Mouse (Mus musculus) cortical plate, adult 2 months (tissue): Measurements from ENCODE around the gene Ptpdc1. TPM values are rescaled to one million over a fixed set of nuclear protein-coding genes. Genes with fewer than 3 reads are reported as not detected.

Experiments used
- H3K27ac ChIP-seq: fragments of 200-500 bp; 2 replicates; pipeline ENCODE4 v1.5.1; 2012; ENCODE audit warnings: low read length, control low read depth, inconsistent platforms; ENCODE audit not compliant: insufficient read depth
- H3K4me1 ChIP-seq: fragments of 200-500 bp; 2 replicates; pipeline ENCODE4 v1.6.1; 2011; ENCODE audit warnings: low read length; ENCODE audit not compliant: control insufficient read depth, insufficient read depth
- H3K4me3 ChIP-seq: fragments of 200-500 bp; 2 replicates; pipeline ENCODE4 v1.5.1; 2011; ENCODE audit warnings: mild to moderate bottlenecking, low read length, control low read depth; ENCODE audit not compliant: insufficient read depth
- CTCF ChIP-seq: fragments of 200-500 bp; IDR thresholded peaks from 2 replicates; pipeline ENCODE4 v1.5.1; 2011; ENCODE audit warnings: mild to moderate bottlenecking, control low read depth, low read length; ENCODE audit not compliant: insufficient read depth; ENCODE audit errors: extremely low read depth
- POLR2A ChIP-seq: fragments of 200-500 bp; IDR thresholded peaks from 2 replicates; pipeline ENCODE4 v1.6.1; 2011; ENCODE audit warnings: mild to moderate bottlenecking, low read length, control low read depth; ENCODE audit not compliant: insufficient read depth; ENCODE audit errors: extremely low read depth
- polyA plus RNA-seq: library from polyadenylated mRNA; depleted of rRNA; stranded (reverse); fragments of >200 nt; gene quantifications from 2 replicates; pipeline ENCODE4 v1.2.3, GENCODE M21; 2012

Ptpdc1 gene
- polyA plus RNA-seq, 1 experiment, result 15.4 TPM

DNA sequence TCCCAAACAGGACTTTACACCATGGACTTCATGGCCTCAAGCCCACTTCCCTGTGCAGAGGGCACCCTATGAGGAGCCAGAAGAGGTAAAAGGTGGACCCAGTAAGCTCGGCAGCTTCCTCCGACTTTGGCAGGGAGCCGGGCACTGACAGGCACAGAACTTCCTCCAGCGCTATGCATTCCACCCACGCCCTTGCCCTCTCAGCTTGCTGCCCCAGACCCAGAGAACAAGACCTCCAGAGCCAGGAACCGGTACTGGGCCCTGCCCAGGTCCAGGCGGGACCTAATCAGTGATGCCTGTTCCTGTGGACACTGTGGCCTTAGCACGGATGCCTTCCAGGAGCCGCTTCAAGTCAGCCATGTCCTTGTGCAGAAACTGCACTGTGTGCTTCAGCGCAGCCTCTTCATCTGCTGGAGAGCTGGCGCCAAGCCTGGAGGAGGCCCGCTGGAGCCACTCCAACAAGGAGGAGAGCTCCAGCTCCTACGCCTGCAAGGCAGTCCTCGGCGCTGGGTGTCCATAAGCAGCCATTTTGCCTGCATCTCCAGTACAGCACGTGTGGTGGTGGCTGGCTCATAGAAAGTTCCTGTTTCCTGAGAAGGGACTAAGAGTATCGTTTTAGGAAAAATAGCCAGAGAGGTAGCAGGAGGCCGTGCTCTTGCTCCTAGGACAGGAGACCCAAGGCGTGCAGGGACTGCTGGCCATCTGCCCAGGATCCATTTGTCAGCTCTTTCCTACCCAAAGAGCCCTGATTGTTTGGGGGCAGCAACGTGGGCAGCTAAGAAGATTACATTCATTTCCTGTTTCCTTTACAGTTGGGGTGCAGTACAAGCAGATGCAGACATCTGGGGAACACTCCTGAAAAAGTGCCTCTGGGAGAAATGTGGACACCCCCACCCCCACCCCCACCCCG, 73.0 kb downstream of the Ptpdc1 start:
- peaks cover 6% of the 10 kb centered on the region; the same call in 1 of the 2 replicates for H3K4me1 ChIP-seq
- H3K4me3 ChIP-seq, result peak overlapping the region; percentile 28
- peak overlapping the region; percentile 76 for H3K27ac ChIP-seq
- TF ChIP-seq CTCF (no peak), POLR2A (peak; percentile 74)

DNA sequence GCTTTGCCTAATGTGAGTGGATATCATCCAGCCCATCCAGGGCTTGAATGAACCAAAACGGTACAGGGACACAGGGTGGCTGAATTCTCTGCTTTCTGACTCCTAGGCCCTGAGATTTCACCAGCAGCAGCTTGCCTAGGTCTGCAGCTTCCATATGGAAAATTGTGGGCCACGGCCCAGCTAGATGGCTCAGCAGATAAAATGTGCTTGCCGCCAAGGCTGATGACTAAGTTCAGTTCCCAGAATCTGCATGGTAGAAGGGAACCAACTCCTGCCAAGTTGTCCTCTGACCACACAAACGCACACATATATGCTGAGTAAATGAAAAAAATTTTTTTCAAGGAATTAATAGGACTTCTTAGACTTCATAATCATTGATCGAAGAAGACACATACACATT, 77.2 kb downstream of the Ptpdc1 start:
- no peak overlapping the region for H3K4me3 ChIP-seq
- H3K27ac ChIP-seq, result no peak overlapping the region
- H3K4me1 ChIP-seq, result peaks cover 6% of the 10 kb centered on the region
- TF ChIP-seq POLR2A (no peak), CTCF (no peak)

DNA sequence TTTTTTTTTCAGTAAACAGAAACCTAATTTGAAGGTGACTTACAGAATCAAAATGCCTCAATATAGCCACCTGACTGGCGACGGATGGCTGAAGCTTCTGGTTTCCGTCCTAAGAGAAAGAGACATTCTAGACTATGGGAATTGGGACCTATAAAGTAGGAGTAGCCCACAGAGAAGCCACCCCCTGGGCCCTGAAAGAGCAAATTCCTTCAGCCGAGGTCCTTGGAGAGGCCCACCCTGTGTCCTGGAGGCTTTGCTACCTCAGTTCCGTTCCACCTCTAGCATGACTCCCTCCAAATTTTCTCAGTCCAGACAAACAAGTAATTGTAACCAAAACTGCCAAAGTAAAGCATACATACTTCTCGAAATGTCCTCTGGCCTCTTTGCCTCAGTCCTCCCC, 77.8 kb downstream of the Ptpdc1 start:
- TF ChIP-seq POLR2A, result no peak
- no peak for TF ChIP-seq CTCF
- Histone ChIP-seq H3K27ac (no peak overlapping the region), H3K4me1 (peaks cover 2% of the 10 kb centered on the region), H3K4me3 (no peak overlapping the region)

DNA sequence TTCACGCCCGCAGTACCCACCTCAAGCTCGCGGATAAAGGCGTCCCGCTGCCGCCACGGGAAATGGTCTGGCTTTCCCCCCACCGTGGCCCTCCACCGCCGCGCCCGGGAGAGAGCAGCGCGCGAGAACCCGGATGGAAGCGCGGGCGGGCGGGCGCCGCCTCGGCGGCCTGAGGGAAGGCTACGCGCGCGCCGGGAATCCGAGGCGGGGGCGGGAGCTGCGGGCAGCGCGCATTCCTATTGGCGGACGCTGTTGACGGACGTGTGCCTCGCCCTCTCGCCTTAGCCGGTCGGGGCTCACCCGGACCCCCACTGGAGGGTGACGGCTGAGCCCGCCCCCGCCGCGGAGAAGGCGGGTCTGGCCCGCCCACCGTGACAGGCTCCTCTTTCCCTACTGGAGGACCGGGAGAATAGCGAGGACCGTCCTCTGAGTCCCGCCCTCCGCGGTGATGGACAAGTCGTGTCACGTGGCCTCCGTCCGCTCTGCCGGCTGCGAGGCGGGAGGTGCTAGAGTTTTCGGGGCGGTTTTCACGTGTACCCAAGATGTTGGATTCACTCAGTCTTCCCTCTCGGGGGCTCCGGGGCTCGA, 79.0 kb downstream of the Ptpdc1 start:
- Histone ChIP-seq H3K27ac (peak overlapping the region; percentile 99), H3K4me3 (peak overlapping the region; percentile 94), H3K4me1 (peaks cover 1% of the 10 kb centered on the region; the same call in 1 of the 2 replicates)
- TF ChIP-seq POLR2A, result peak; percentile 74
- TF ChIP-seq CTCF, result no peak

DNA sequence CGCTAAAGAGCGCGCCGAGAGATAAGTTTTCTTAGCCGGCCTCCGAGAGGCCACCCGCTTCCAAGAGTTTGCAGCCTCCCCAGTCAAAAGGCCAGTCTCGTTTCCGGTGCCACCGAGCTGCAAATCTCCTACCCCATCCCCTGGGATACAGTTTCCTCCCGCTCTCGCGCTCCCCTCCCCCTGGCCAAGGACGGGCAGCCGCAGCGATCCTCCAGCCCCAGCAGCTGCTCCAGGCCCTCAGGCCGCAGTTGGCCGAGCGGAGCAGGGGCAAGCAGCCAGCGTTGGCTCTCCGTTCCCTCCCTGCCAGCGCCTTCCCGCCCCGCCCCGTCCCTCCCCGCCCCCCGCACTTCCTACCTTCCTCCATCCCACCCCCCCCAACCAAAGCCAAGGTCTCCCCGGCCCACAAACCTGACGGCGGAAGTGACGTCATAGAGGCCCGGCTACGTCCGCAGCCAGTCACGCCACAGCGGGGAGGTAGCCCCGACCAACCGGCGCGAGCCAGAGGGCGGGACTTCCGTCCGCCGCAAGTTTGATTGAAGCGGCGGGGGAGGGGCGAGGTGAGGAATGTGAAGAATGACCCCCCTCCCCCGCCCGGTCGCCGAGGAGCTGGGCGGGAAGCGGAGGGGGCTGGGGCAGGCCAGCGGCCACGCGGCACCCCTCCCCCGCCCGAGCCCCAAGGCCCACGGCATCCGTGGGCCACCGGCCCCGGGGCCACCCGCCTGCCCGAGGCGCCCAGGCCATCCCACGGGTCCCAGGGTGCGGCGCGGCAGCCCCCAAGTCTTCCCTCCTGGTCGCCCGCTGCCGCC, 79.8 kb downstream of the Ptpdc1 start:
- peak overlapping the region; percentile 99 for H3K27ac ChIP-seq
- TF ChIP-seq CTCF (no peak), POLR2A (no peak)
- H3K4me1 ChIP-seq, result peaks cover 3% of the 10 kb centered on the region
- peak overlapping the region; percentile 94 for H3K4me3 ChIP-seq

DNA sequence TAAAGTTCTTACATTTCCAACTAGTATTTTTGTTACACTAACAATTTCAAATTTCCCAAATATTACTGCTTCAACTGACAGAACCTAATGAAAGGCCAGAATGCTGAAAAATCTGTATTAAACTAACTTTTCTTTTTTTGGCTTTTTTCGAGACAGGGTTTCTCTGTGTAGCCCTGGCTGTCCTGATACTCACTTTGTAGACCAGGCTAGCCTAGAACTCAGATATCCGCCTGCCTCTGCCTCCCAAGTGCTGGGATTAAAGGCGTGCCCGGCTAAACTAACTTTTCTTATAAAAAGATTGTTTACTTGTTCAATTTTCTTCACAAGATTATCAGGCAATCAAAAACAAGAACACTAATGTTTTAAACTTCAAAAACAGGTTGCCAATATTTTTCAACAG, 80.6 kb downstream of the Ptpdc1 start:
- TF ChIP-seq POLR2A, result no peak
- TF ChIP-seq CTCF, result no peak
- Histone ChIP-seq H3K4me1 (peaks cover 3% of the 10 kb centered on the region), H3K27ac (no peak overlapping the region), H3K4me3 (peak overlapping the region; percentile 94)

DNA sequence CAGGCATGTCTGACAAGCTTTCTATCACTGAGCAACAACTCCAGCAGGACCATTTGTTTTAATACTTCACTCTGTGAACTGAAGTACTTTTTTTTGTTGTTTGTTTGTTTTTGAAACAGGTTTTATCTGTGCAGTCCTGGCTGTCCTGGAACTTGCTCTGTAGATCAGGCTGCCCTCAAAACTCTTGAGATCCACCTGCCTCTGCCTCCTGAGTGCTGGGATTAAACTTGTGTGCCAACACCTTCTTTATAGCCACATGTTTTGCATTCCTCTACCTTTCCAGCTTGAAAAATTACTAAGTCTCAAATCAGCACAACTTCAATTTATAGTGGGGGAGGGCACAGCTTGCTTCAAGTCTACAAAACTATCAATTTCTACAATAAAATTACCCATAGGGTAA, 81.1 kb downstream of the Ptpdc1 start:
- Histone ChIP-seq H3K4me3 (no peak overlapping the region), H3K4me1 (peaks cover 3% of the 10 kb centered on the region), H3K27ac (no peak overlapping the region)
- TF ChIP-seq POLR2A (no peak), CTCF (no peak)

DNA sequence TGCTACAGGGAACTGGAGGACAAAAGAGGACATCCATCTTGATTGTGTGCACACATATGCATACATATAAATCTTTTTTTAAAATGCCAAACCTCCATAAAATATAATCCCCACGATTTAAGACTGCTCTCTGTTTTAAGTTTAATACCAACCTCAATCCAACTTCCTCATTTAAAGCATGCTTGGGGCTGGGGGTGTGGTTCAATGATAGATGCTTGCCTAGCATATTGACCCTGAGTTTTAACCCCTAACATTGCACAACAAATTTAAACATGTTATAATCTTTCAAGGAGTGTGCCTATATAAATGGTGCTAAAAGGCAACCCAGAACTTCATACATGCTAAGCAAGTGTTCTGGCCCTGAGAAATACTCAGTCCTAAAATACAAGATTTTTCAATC, 85.0 kb downstream of the Ptpdc1 start:
- no peak for TF ChIP-seq POLR2A
- TF ChIP-seq CTCF, result no peak
- Histone ChIP-seq H3K27ac (no peak overlapping the region), H3K4me3 (no peak overlapping the region), H3K4me1 (peaks cover 3% of the 10 kb centered on the region)

DNA sequence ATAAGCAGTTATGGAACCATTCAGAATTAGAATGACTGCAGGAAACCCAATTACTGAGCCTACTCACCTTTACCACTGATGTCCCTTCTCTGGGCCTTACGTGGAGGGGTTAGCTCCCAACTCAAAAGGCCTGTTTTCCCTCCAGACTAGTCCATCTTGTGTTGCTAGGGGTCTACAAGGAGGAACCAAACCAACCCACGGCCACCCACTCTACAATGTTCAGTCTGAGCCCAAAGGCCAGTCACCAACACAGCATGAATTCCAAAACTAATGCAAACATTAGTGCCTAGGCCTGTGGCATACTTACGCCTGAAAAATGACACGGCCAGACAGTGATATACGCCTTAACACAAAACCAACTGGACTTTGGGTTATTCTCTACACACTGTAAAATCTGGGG, 92.0 kb downstream of the Ptpdc1 start:
- Histone ChIP-seq H3K27ac (no peak overlapping the region), H3K4me1 (no peaks in the 10 kb centered on the region), H3K4me3 (no peak overlapping the region)
- no peak for TF ChIP-seq CTCF
- no peak for TF ChIP-seq POLR2A
